Mouse (Mus musculus) liver, postnatal 0 days (tissue): ENCODE results near the gene 6430571L13Rik. TPM values are rescaled to one million over a fixed set of nuclear protein-coding genes. Genes with fewer than 3 reads are reported as not detected.
A peak's percentile ranks its signal among the peaks of the same experiment; 100 is the strongest.
"Not testable (repeated sequence)": the region's sequence is repeated elsewhere in the genome, so short reads cannot be mapped to it uniquely, and the experiment has no call there.

Experiments
- ATAC-seq: fragments of 200-750 bp; cut with Nextera tagmentation; 2 replicates; pipeline ENCODE4 v1.8.0; 2017; ENCODE audit warnings: mild to moderate bottlenecking, moderate library complexity
- DNase-seq: peaks from one replicate; pipeline ENCODE4 v3.0.0-alpha.2; 2016
- H3K27ac ChIP-seq: fragments of 300-500 bp; sonication (generic); 2 replicates; pipeline ENCODE4 v1.5.1; 2014; ENCODE audit warnings: antibody characterized with exemption, moderate library complexity, mild to moderate bottlenecking, low read depth
- H3K27me3 ChIP-seq: fragments of 300-500 bp; sonication (generic); 2 replicates; pipeline ENCODE4 v1.6.1; 2014; ENCODE audit warnings: low read length, control low read depth, mixed read lengths; ENCODE audit not compliant: insufficient read depth
- H3K36me3 ChIP-seq: fragments of 300-500 bp; sonication (generic); replicated peaks from 2 replicates; pipeline ENCODE4 v1.6.1; 2014; ENCODE audit warnings: mild to moderate bottlenecking, control low read depth, low read length, moderate library complexity, mixed read lengths; ENCODE audit not compliant: insufficient read depth
- H3K4me1 ChIP-seq: fragments of 300-500 bp; sonication (generic); 2 replicates; pipeline ENCODE4 v1.6.1; 2014; ENCODE audit warnings: antibody characterized with exemption, mild to moderate bottlenecking, control low read depth; ENCODE audit not compliant: insufficient read depth
- H3K4me2 ChIP-seq: fragments of 300-500 bp; sonication (generic); 2 replicates; pipeline ENCODE4 v1.6.1; 2014; ENCODE audit warnings: low read depth, mild to moderate bottlenecking, low read length, moderate library complexity, mixed read lengths
- H3K4me3 ChIP-seq: fragments of 300-500 bp; sonication (generic); 2 replicates; pipeline ENCODE4 v1.5.1; 2014; ENCODE audit warnings: low read depth, low read length
- H3K9ac ChIP-seq: fragments of 300-500 bp; sonication (generic); replicated peaks from 2 replicates; pipeline ENCODE4 v1.6.1; 2014; ENCODE audit warnings: mild to moderate bottlenecking, moderate library complexity
- H3K9me3 ChIP-seq: fragments of 300-500 bp; sonication (generic); 2 replicates; pipeline ENCODE4 v1.6.1; 2016; ENCODE audit warnings: mild to moderate bottlenecking, control low read depth, low read length, mixed read lengths
- CTCF ChIP-seq: sonication (generic); IDR thresholded peaks from 2 replicates; pipeline ENCODE4 v1.5.1; 2016; ENCODE audit warnings: antibody characterized with exemption, low read depth
- EP300 ChIP-seq: IDR thresholded peaks from 2 replicates; pipeline ENCODE4 v1.6.1; 2016; ENCODE audit warnings: antibody characterized with exemption, low read depth, mild to moderate bottlenecking
- WGBS: fragments of 180-500 bp; shearing (Covaris S2); extraction: QIAGEN DNeasy Blood & Tissue Kit; methylation state at CpG from one replicate; pipeline ENCODE4 v1.1.7; 2014; ENCODE audit not compliant: insufficient replicate concordance; 5-methylcytosine and 5-hydroxymethylcytosine counted together
- polyA plus RNA-seq: library from polyadenylated mRNA; unstranded; fragments of >200 nt; fragmentation: Nextera tagmentation; extraction: Ambion mirVana; gene quantifications from 2 replicates; pipeline ENCODE4 v1.2.1, GENCODE M21; 2015

6430571L13Rik gene
- polyA plus RNA-seq, 1 experiment from 2014 or later, result 0.14 TPM

DNA sequence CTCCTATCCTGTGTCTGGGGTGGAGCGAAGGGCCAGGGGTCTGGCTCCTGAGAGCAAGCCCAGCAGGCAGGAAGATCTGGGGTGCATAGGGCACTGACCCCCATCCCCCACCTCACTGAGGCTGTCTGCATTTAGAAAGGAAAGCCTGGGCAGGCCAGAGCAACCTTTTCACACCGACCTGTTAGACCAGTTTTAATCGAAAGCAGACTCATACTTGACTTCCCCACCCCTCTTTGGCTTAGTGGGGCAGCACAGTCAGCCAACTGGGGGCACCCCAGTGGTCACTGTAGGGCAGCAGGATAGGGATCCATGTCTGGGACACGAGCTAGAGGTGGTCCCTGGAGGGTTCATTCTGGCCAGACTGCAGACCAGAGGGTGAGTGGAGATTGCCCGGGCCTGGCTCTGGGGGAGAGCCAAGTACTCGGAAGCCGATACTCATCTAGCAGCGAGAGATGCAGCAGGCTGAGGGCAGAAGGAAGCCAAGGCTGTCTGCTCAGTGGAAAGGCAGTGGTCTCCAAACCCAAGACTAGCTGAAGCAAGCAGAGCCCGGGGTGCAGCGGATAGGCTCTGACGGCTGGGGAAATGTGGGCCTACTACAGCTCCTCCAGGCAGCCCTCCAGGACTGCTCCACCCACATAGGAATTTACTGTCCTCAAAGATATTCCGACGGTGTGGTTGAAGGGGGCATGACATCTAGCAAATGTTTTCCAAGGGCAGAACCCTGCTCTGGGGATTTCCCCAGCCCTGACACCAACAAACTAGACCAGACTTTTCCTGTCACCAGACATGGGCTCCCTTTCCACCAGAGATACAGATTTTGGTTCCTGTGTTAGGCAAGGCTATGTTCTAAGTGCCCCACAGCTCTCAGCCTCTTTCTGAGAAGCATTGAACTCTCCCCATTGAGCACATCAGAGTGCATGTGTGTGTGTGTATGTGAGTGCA lies 34.5 kb upstream of the 6430571L13Rik start:
- peak overlapping the region; percentile 18; the same call in 1 of the 2 replicates for H3K9ac ChIP-seq
- H3K4me3 ChIP-seq, result no peak overlapping the region
- WGBS, result 66% methylated on average over 13 of the region's 13 CpGs
- no peak for TF ChIP-seq EP300
- no peak for TF ChIP-seq CTCF
- peaks cover 76% of the 10 kb centered on the region for H3K4me1 ChIP-seq
- no peak for ATAC-seq
- no peaks in the 10 kb centered on the region for H3K9me3 ChIP-seq
- peaks cover 21% of the 10 kb centered on the region for H3K36me3 ChIP-seq
- H3K27me3 ChIP-seq, result no peaks in the 10 kb centered on the region
- DNase-seq, result no peak
- H3K27ac ChIP-seq, result peak overlapping the region; percentile 40; the same call in 1 of the 2 replicates
- H3K4me2 ChIP-seq, result no peak overlapping the region

GRCm38 (mm10) chr9:107306673-107307072 lies 33.7 kb upstream of the 6430571L13Rik start:
- H3K36me3 ChIP-seq, result peaks cover 13% of the 10 kb centered on the region
- H3K9me3 ChIP-seq, DNase-seq, H3K27me3 ChIP-seq, H3K9ac ChIP-seq, H3K4me2 ChIP-seq, H3K27ac ChIP-seq, H3K4me3 ChIP-seq, ATAC-seq: not testable (repeated sequence)
- H3K4me1 ChIP-seq, result peaks cover 69% of the 10 kb centered on the region
- WGBS, result 95% methylated on average over 1 of the region's 1 CpGs

DNA sequence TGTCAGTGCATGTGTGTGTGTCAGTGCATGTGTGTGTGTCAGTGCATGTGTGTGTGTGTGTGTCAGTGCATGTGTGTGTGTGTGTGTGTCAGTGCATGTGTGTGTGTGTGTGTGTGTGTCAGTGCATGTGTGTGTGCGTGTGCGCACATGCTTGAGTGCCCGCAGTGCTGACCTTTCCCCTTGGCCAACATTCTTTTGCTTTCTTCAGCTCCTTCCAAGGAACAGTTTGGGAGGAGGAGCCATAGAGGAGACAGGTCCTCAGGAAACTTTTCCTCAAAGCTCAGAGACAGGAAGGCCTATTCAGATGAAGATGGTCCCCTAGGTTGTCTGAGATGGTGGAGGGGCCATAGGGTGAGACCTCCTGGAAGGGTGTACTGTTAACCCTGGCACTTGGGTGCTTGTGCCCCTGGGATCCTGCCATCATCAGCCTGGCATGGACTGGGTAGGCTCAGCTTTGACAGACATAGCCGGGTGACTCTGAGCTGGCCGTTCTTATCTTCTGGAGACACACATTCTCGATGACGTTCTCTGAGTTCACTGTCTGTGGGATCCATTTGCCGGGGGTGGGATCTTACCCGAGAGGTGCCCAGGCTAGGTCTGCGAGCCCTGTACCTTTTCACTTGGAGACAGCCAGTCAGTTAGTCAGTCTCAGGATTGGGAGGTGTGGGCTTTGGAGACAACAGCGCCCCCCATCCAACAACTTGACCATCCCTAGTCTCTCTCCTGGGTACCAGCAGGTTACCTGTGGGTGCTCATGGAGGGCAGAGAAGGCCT lies 33.1 kb upstream of the 6430571L13Rik start:
- TF ChIP-seq EP300, result peak; percentile 32; the same call in 1 of the 2 replicates
- no peak; the same call in 1 of the 2 replicates for TF ChIP-seq CTCF
- ATAC-seq, result peak; percentile 87
- H3K4me3 ChIP-seq, result peak overlapping the region; percentile 13; the same call in 1 of the 2 replicates
- H3K4me1 ChIP-seq, result peaks cover 65% of the 10 kb centered on the region
- peaks cover 7% of the 10 kb centered on the region; the same call in 1 of the 2 replicates for H3K36me3 ChIP-seq
- DNase-seq, result peak; percentile 57
- H3K4me2 ChIP-seq, result peak overlapping the region; percentile 68
- 57% methylated on average over 11 of the region's 11 CpGs for WGBS
- peak overlapping the region; percentile 50 for H3K9ac ChIP-seq
- no peaks in the 10 kb centered on the region for H3K27me3 ChIP-seq
- H3K9me3 ChIP-seq, result no peaks in the 10 kb centered on the region
- H3K27ac ChIP-seq, result peak overlapping the region; percentile 83

GRCm38 (mm10) chr9:107307886-107308285 lies 32.5 kb upstream of the 6430571L13Rik start:
- Histone ChIP-seq H3K4me3 (peak overlapping the region; percentile 13; the same call in 1 of the 2 replicates), H3K27ac (peak overlapping the region; percentile 83), H3K27me3 (no peaks in the 10 kb centered on the region), H3K4me1 (peaks cover 65% of the 10 kb centered on the region), H3K9ac (peak overlapping the region; percentile 50), H3K36me3 (peaks cover 5% of the 10 kb centered on the region; the same call in 1 of the 2 replicates), H3K4me2 (peak overlapping the region; percentile 68), H3K9me3 (no peaks in the 10 kb centered on the region)
- ATAC-seq (peak; percentile 61), DNase-seq (peak; percentile 80)
- WGBS, result 29% methylated on average over 12 of the region's 12 CpGs
- TF ChIP-seq EP300 (no peak), CTCF (no peak)

DNA sequence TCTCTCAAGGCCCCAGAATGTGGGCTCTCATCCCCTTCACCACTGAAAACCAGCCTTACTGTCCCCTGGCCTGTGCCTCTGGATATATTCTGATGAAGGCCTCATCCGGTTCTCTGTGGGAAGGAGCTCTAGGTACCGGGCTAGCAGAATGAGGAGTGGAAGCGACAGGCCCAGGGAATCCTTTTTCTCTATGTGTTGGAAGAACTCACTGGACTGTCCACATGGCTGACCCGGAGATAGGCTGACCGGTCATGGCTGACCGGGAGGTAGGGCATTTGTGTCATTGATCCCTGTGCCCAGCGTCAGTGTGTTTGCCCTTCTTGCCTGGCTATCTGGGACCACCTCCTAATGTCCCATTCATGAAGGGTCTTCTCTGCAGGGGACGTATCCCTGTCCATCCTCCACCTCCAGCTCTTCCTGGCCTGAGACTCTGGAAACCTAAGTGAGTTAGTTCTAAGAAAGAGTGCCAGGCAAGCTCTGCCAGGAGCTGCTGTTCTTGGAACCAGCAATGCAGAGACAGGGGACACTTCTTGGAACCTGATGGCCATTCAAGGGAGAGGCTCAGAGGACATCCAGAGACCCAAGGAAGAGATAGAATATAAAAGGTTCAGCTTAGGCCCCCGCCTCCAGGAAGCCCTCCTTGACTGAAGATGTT lies 31.9 kb upstream of the 6430571L13Rik start:
- Histone ChIP-seq H3K9ac (peak overlapping the region; percentile 50), H3K36me3 (peaks cover 2% of the 10 kb centered on the region; the same call in 1 of the 2 replicates), H3K4me2 (peak overlapping the region; percentile 68), H3K27me3 (no peaks in the 10 kb centered on the region), H3K27ac (peak overlapping the region; percentile 83), H3K9me3 (no peaks in the 10 kb centered on the region), H3K4me1 (peaks cover 65% of the 10 kb centered on the region), H3K4me3 (no peak overlapping the region)
- WGBS, result 88% methylated on average over 9 of the region's 9 CpGs
- TF ChIP-seq CTCF, result no peak
- no peak for TF ChIP-seq EP300
- DNase-seq (no peak), ATAC-seq (no peak)
